Mouse (Mus musculus): ENCODE results near the gene Gm37240. TPM values are rescaled to one million over a fixed set of nuclear protein-coding genes. Genes with fewer than 3 reads are reported as not detected.

The Gm37240 gene
- polyA plus RNA-seq, 1 experiment = not detected

DNA sequence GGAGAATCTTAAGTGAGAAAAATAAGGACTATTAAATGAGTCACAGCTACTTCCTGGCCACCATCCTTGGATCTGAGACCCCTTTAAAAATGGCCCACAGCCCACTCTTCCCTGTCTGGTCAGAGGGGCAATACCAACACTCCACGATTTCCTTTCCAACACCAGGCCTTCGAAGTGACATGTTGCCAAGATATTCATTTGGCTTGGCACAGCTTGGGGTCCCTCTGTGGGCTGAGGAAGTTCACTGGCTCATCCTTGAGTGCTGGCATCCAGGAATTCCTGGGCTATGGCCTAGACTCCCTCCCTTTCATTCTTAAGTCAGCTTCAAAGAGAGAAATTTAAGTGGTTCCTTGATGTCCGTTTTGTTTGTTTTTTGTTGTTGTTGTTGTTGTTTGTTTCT is 576.1 kb downstream of the Gm37240 start:
- Histone ChIP-seq H3K4me1 (ENCODE audit: control insufficient read depth, insufficient read depth, low read length) (no peaks in the 10 kb centered on the region), H3K4me3 (ENCODE audit: insufficient read depth, low read length) (no peak overlapping the region), H3K27ac (ENCODE audit: insufficient read depth, low read depth, low read length) (no peak overlapping the region)
- TF ChIP-seq POLR2A (IDR thresholded peaks at IDR 0.05; ENCODE audit: borderline replicate concordance, low read depth, low read length) (no peak), CTCF (IDR thresholded peaks at IDR 0.05; ENCODE audit: low read depth, low read length) (no peak)

DNA sequence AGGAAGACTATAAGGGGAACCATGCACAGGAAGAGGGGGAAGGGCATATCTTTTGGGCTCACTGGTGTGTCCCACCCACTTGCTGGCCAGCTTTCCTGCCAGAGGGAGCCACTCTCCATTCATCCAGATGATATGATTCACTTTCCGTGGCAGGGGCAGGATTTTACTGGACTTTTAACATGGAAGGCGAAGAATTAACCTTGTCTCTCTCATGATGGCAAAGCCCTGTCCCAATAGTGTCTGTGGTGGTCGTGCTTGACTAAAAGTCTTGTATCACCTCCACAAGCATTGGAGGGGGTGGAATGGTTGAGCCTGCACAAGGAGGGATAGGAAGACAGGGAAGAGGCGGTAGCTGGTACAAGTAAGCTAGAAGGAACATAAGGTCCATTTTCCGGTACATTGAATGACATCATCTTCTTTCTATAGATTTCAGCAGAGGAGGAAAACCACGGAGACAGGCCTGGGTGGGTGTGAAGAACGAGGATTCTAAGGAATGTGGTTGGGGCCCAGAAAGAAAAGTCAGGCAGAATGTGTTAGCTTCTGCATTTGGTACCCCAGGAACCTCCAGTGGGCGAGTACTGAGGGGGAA is 576.8 kb downstream of the Gm37240 start:
- no peak overlapping the region for H3K27ac ChIP-seq (ENCODE audit: insufficient read depth, low read depth, low read length)
- H3K4me3 ChIP-seq (ENCODE audit: insufficient read depth, low read length) = no peak overlapping the region
- H3K4me1 ChIP-seq (ENCODE audit: control insufficient read depth, insufficient read depth, low read length) = no peaks in the 10 kb centered on the region
- TF ChIP-seq CTCF (IDR thresholded peaks at IDR 0.05; ENCODE audit: low read depth, low read length) (no peak), POLR2A (IDR thresholded peaks at IDR 0.05; ENCODE audit: borderline replicate concordance, low read depth, low read length) (no peak)

DNA sequence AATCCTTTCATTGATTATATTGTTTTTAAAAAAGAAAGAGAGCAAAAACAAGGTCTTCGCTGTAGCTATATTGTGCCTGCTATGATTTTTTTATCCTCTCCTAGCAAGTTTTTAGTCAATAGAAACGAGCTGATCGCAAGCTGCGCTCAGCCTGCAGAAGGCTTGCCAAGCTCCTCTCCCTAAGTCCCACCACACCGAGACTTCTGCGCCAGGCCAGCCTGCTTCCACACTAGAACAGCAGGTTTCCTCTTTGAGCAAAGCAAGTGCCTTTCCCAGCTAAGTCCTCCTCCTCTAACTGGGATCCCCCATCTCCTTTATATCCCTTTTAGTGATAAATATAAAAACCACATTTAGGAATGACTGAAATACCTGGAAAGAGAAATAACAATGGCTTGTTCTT is 578.1 kb downstream of the Gm37240 start:
- no peaks in the 10 kb centered on the region for H3K4me1 ChIP-seq (ENCODE audit: control insufficient read depth, insufficient read depth, low read length)
- no peak overlapping the region for H3K27ac ChIP-seq (ENCODE audit: insufficient read depth, low read depth, low read length)
- no peak overlapping the region for H3K4me3 ChIP-seq (ENCODE audit: insufficient read depth, low read length)
- TF ChIP-seq CTCF (IDR thresholded peaks at IDR 0.05; ENCODE audit: low read depth, low read length) (no peak), POLR2A (IDR thresholded peaks at IDR 0.05; ENCODE audit: borderline replicate concordance, low read depth, low read length) (no peak)

DNA sequence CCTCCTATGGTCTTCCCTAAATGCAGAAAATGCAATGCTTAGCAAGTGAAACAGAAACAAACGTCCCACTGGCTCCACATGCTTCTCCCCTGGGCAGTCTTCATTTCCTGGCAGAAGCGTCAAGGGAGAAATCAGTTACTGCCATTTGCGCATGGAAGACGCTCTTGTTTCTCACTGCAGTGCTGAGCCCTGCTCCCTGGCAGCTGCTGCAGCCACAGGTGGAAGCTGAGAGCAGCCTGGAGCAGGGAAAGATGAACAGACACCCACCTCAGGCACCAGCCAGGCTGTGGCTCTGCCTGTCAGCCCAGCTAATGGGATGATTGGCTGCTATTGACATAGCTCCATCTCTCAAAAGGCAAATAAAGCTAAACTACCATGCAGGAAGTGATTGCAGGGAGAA is 578.6 kb downstream of the Gm37240 start:
- no peak for TF ChIP-seq CTCF (IDR thresholded peaks at IDR 0.05; ENCODE audit: low read depth, low read length)
- no peak overlapping the region for H3K27ac ChIP-seq (ENCODE audit: insufficient read depth, low read depth, low read length)
- H3K4me1 ChIP-seq (ENCODE audit: control insufficient read depth, insufficient read depth, low read length) = no peaks in the 10 kb centered on the region
- no peak overlapping the region for H3K4me3 ChIP-seq (ENCODE audit: insufficient read depth, low read length)

DNA sequence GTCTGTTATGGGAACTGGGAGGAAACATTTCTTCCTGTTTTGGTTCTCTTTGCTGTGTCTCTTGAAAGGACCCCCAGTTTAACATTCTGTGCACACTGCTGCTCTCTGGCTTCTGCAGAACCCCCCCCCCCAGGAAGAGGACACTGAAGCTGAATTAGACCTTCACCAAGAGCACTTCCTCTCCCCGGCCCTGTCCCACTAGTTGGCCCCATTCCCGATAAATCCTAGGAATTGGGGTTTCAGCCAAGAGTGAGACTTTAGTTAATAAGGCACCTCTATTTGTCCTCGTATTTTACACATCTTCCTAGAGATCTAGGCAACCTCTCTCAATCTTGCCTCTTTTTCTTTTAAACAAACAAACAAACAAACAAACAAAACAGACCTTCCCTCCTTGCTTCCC is 585.5 kb downstream of the Gm37240 start:
- Histone ChIP-seq H3K27ac (ENCODE audit: insufficient read depth, low read depth, low read length) (no peak overlapping the region), H3K4me1 (ENCODE audit: control insufficient read depth, insufficient read depth, low read length) (no peaks in the 10 kb centered on the region), H3K4me3 (ENCODE audit: insufficient read depth, low read length) (no peak overlapping the region)
- TF ChIP-seq CTCF (IDR thresholded peaks at IDR 0.05; ENCODE audit: low read depth, low read length) (no peak), POLR2A (IDR thresholded peaks at IDR 0.05; ENCODE audit: borderline replicate concordance, low read depth, low read length) (no peak)

DNA sequence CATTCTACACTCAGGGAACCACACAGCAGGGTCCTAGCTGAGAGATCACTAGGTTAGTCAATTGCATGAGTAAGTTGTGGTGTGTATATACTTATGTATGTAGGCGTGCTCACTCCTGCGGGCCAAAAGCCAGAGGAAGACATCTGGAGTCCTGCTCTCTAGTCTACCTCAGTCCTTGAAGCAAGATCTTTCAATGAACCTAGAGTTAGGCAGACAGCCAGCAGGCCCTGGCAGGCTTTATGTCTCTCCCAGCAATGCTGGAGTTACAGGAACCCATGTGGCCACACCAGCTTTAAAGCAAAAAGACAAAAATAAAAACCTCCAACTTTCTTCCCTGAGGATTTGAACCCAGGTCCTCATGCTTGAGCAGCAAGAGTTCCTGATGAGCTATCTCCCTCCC is 586.0 kb downstream of the Gm37240 start:
- Histone ChIP-seq H3K4me3 (ENCODE audit: insufficient read depth, low read length) (no peak overlapping the region), H3K4me1 (ENCODE audit: control insufficient read depth, insufficient read depth, low read length) (no peaks in the 10 kb centered on the region), H3K27ac (ENCODE audit: insufficient read depth, low read depth, low read length) (no peak overlapping the region)
- no peak for TF ChIP-seq CTCF (IDR thresholded peaks at IDR 0.05; ENCODE audit: low read depth, low read length)

DNA sequence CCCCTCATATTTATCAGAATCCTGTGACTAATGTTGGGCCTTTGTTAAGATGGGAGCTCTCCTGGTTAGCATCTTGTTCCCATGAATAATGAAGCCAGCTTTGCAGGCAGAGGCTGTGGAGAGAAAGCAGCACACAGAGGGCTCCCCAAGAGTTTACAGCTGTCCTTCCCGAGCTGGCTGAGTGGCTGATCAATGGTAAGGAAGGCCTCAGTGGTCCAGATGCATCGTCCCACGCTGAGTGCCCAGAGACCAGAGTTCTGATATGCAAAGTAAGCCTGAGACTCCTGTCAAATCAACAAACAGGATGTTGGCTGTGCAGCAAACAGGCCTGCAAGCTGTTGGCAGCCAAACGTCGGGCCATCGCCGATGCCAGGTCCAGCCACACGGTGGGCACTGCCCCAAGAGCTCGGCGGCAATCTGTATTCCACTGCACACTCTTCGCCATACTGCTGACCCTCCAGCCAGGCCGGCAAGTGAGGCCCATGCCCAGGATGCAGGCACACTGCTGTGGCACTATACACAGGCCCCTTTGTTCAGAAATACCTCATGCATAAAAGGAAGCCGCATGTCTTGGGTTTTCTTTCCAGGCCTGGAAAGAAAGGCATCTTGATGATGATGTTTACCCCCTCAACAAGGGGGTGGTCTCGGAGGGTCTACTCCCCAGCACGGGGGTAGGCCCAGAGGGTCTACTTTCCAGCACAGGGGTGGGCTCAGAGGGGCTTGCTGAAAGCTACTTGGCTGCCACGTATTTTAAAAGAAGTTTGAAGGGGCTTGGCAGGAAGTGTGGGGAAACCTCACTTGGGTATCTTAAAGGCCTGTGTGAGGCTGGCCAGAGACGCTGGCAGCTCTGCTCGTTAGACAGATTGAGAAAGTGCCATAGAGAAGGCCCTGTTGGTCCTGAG is 587.4 kb downstream of the Gm37240 start:
- no peaks in the 10 kb centered on the region for H3K4me1 ChIP-seq (ENCODE audit: control insufficient read depth, insufficient read depth, low read length)
- no peak overlapping the region for H3K4me3 ChIP-seq (ENCODE audit: insufficient read depth, low read length)
- TF ChIP-seq CTCF (IDR thresholded peaks at IDR 0.05; ENCODE audit: low read depth, low read length) = no peak
- TF ChIP-seq POLR2A (IDR thresholded peaks at IDR 0.05; ENCODE audit: borderline replicate concordance, low read depth, low read length) = no peak
- H3K27ac ChIP-seq (ENCODE audit: insufficient read depth, low read depth, low read length) = no peak overlapping the region

DNA sequence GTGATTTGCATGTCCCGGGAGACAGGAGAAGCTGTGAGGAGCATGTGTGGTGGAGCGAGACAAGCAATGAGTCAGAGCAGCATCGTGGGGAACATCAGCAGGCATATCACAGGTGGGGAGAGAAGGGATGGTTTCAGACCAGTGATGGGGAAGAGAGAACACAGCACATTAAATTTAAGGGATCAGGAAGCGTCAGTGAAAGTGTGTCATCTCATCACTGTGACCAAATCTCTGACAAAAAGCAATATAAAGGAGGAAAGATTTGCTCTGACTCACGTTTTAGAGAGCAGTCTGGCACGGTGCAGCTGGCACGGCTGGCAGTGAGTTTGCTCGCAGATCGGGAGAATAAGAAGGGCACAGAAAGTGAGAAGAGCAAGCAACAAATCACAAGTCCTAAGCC is 592.1 kb downstream of the Gm37240 start:
- Histone ChIP-seq H3K4me3 (ENCODE audit: insufficient read depth, low read length) (no peak overlapping the region), H3K27ac (ENCODE audit: insufficient read depth, low read depth, low read length) (no peak overlapping the region), H3K4me1 (ENCODE audit: control insufficient read depth, insufficient read depth, low read length) (no peaks in the 10 kb centered on the region)
- no peak for TF ChIP-seq POLR2A (IDR thresholded peaks at IDR 0.05; ENCODE audit: borderline replicate concordance, low read depth, low read length)

DNA sequence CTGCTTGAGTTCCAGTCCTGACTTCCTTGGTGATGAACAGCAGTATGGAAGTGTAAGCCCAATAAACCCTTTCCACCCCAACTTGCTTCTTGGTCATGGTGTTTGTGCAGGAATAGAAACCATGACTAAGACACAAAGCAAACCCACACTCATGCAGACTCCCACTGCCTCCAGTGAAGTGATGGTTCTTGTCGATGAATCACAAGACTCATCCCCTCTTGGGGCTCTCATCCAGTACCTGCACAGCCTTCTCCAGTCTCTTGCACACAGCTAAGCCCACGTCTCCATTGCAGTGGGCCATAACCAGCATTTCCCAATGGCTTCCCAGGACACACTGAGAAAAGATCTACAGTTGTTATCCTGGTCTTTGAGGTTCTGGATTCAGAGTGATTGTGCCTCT is 599.7 kb downstream of the Gm37240 start:
- Histone ChIP-seq H3K27ac (ENCODE audit: insufficient read depth, low read depth, low read length) (no peak overlapping the region), H3K4me1 (ENCODE audit: control insufficient read depth, insufficient read depth, low read length) (no peaks in the 10 kb centered on the region), H3K4me3 (ENCODE audit: insufficient read depth, low read length) (no peak overlapping the region)
- TF ChIP-seq CTCF (IDR thresholded peaks at IDR 0.05; ENCODE audit: low read depth, low read length) (no peak), POLR2A (IDR thresholded peaks at IDR 0.05; ENCODE audit: borderline replicate concordance, low read depth, low read length) (no peak)

DNA sequence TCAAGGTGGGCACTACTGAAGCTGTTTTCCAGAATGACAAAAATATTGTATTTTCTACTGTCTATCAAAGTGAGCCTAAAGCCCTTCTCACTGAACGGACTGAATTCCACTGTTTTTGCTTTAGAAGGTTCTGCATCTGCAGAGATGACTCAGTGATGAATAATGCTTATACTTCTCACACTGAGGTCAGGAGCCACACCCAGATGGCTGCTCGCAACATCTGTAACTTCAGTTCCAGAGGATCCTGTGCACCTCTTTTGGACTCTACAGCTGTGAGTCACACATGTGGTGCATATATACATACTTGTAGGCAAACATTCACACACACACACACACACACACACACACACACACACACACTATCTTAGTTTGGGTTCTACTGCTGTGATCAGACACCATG is 602.8 kb downstream of the Gm37240 start:
- H3K27ac ChIP-seq (ENCODE audit: insufficient read depth, low read depth, low read length) = no peak overlapping the region
- no peak overlapping the region for H3K4me3 ChIP-seq (ENCODE audit: insufficient read depth, low read length)
- no peaks in the 10 kb centered on the region for H3K4me1 ChIP-seq (ENCODE audit: control insufficient read depth, insufficient read depth, low read length)
- no peak for TF ChIP-seq POLR2A (IDR thresholded peaks at IDR 0.05; ENCODE audit: borderline replicate concordance, low read depth, low read length)
- no peak for TF ChIP-seq CTCF (IDR thresholded peaks at IDR 0.05; ENCODE audit: low read depth, low read length)

All from bone marrow macrophage, adult 2 months (primary cell).